Mouse (Mus musculus) left cerebral cortex, postnatal 25 days (tissue): ENCODE data around the gene Angptl8. TPM values are rescaled to one million over a fixed set of nuclear protein-coding genes. Genes with fewer than 3 reads are reported as not detected.
A peak's percentile ranks its signal among the peaks of the same experiment; 100 is the strongest.

Source experiments
- DNase-seq, 2 experiments: peaks; one replicate each; pipeline ENCODE4 v3.0.0; 2022; ENCODE audit warnings: low spot score in 2 of 2, mixed read lengths in 1 of 2
- intact Hi-C: fragments of 180-260 bp; cut with DNase I; formaldehyde crosslinking; loops from one replicate; pipeline ENCODE4 v1.15.1; 2025
- microRNA-seq, 2 experiments: library from miRNA; unstranded; fragments of <30 nt; microRNA quantifications; one replicate each; pipeline ENCODE4 v1.2.0; 2022
- total RNA-seq, 2 experiments: library from RNA; stranded (reverse); gene quantifications; 2 replicates each; pipeline ENCODE4 v1.2.3; 2021

Gene Angptl8
- total RNA-seq, 2 experiments from 2014 or later = not detected

DNA sequence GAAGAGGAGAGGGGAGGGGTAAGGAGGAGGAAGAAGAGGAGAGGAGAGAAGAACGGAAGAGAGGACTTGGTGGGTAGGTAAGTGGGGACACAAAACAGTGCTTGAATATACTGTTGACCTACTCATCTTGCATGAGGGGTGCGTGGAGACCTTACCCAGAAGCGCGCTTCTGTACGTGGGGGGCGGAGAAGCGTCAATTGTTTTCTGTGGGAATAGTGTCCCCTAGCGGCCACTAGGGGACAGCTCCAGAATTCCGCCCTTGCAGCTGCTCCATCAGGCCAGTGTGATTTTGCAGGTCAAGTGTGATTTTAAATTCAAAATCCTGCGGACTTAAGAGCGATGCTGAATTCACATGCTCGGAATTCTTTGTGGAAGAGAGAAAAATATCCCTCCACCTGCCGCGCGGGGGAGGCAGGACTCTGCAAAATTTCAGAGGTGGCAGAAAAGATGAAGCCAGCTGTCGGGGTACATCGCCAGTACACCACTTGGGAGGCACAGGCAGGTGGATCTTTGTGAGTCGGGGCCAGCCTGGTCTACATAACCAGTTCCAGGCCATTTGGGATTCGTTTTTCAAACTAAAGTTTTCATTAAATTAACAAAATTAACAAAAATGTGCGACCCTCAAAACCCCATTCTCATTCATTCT, 35.7 kb downstream of the Angptl8 start:
- intact Hi-C loops = loop anchor here (2.0 to 10.0 kb wide), 3 partner anchors 30 to 268 kb away; no protein-coding TSS in a partner anchor
- DNase-seq = peak; percentile 45 to 55

DNA sequence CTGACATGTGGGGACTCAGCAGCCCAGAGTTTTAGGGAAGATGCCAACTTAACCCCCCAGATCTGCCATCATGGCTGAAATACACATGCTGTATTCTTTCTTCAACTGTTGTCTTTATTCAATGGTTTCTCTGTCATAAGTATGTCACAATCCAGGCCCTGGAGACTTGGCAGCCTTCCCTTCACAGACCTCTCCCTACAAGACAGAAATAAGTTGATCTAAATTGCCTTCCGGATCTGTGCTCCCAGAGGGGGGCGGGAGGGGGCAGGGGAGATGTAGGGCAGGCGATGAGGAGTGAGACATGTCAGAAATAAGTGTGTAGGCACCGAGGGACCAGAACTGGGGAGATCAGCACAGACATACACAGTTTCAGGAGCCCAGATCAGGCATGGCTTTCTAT, 36.9 kb downstream of the Angptl8 start:
- intact Hi-C loops = loop anchor here (10.0 kb wide), 1 partner anchor 177 kb away; no protein-coding TSS in a partner anchor
- no peak for DNase-seq

DNA sequence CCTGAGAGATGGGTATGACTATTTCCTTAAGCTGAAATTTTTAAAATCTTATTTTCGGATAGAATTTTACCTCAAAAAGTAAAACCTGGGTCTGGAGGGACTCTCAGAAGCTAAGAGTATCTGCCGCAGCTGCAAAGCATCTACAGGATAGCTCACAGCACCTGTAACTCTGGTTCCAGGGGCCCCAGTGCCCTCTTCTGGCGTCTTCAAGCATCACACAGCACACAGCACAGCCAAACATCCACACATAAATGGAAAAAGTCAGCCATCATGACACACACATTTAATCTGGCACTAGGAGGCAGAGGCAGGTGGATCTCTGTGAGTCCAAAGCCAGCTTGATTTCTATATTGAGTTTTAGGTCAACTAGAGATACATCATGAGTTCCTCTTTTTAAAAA, 41.3 kb downstream of the Angptl8 start:
- no peak for DNase-seq
- intact Hi-C loops = loop anchor here (10.0 kb wide), 1 partner anchor 182 kb away; no protein-coding TSS in a partner anchor

Small RNA genes lying within 50 kb of the gene (microRNA-seq; reads per million reads assigned to microRNA genes)
- gene Mir7083 = 8.4 to 8.7 reads per million in 2 experiments

Other genes with a start within 250 kb of the Angptl8 start
- gene Timm29, start 242.8 kb upstream of the Angptl8 start, total RNA-seq = 10 to 100 TPM; 45.5 to 48.2 TPM
- 10 to 100 TPM; 18.1 to 19.4 TPM for gene Yipf2, start 242.7 kb upstream of the Angptl8 start, total RNA-seq
- 100 to 1,000 TPM; 117 to 118 TPM for gene Smarca4, start 219.3 kb upstream of the Angptl8 start, total RNA-seq
- 10 to 100 TPM; 15.4 to 16.4 TPM for gene Ldlr, start 112.0 kb upstream of the Angptl8 start, total RNA-seq
- gene Spc24, start 75.2 kb upstream of the Angptl8 start, total RNA-seq = 1 to 10 TPM; 1.6 to 1.7 TPM
- gene Kank2, start 36.8 kb upstream of the Angptl8 start, total RNA-seq = 1 to 10 TPM; 7.4 to 7.5 TPM
- 10 to 100 TPM; 15.7 to 16.3 TPM for gene Dock6, start 17.1 kb downstream of the Angptl8 start, total RNA-seq
- 10 to 100 TPM; 15.4 to 17.5 TPM for gene Rab3d, start 82.7 kb downstream of the Angptl8 start, total RNA-seq
- 10 to 100 TPM; 13.7 to 16.5 TPM for gene Ccdc159, start 92.0 kb downstream of the Angptl8 start, total RNA-seq
- gene Tmem205, start 92.0 kb downstream of the Angptl8 start, total RNA-seq = 10 to 100 TPM; 31.5 to 39.3 TPM
- 100 to 1,000 TPM; 203 to 219 TPM for gene Plppr2, start 101.5 kb downstream of the Angptl8 start, total RNA-seq
- 10 to 100 TPM; 14.3 to 15.6 TPM for gene Swsap1, start 120.2 kb downstream of the Angptl8 start, total RNA-seq
- 1 to 10 TPM; 7.9 to 8.9 TPM for gene Epor, start 128.0 kb downstream of the Angptl8 start, total RNA-seq
- 1 to 10 TPM; 1.8 to 2.0 TPM for gene Rgl3, start 153.9 kb downstream of the Angptl8 start, total RNA-seq
- gene Ccdc151, start 167.1 kb downstream of the Angptl8 start, total RNA-seq = 1 to 10 TPM; 8.2 to 9.1 TPM
- 10 to 100 TPM; 97.0 to 98.1 TPM for gene Prkcsh, start 167.3 kb downstream of the Angptl8 start, total RNA-seq
- 100 to 1,000 TPM; 158 to 160 TPM for gene Elavl3, start 216.5 kb downstream of the Angptl8 start, total RNA-seq
- gene Gm49318, start 235.7 kb downstream of the Angptl8 start, total RNA-seq = 1 to 10 TPM in 1 of 2 experiments, under 1 TPM in 1; 0.94 to 4.1 TPM
- 10 to 100 TPM; 18.0 to 19.3 TPM for gene Zfp653, start 235.9 kb downstream of the Angptl8 start, total RNA-seq
- 10 to 100 TPM; 40.5 to 45.2 TPM for gene Ecsit, start 249.9 kb downstream of the Angptl8 start, total RNA-seq